Mouse (Mus musculus) ES-Bruce4 (cell line): ENCODE measurements around the gene Stoml1. TPM values are rescaled to one million over a fixed set of nuclear protein-coding genes. Genes with fewer than 3 reads are reported as not detected.

Source experiments
- H3K27ac ChIP-seq: 2 replicates; pipeline ENCODE4 v1.5.1; 2012; ENCODE audit warnings: low read length, inconsistent platforms; ENCODE audit not compliant: insufficient read depth
- H3K27me3 ChIP-seq: 2 replicates; pipeline ENCODE4 v1.6.1; 2012; ENCODE audit warnings: mild to moderate bottlenecking, low read length, inconsistent platforms; ENCODE audit not compliant: control insufficient read depth, poor library complexity, insufficient read depth, severe bottlenecking
- H3K36me3 ChIP-seq: 2 replicates; pipeline ENCODE4 v1.6.1; 2012; ENCODE audit warnings: inconsistent platforms, mild to moderate bottlenecking, low read length, moderate library complexity; ENCODE audit not compliant: control insufficient read depth, poor library complexity, insufficient read depth, severe bottlenecking
- H3K4me1 ChIP-seq: one replicate; pipeline ENCODE4 v1.8.1; 2011; ENCODE audit warnings: low read length; ENCODE audit not compliant: control insufficient read depth, insufficient read depth
- H3K4me3 ChIP-seq: 2 replicates; pipeline ENCODE4 v1.5.1; 2011; ENCODE audit warnings: low read depth, mild to moderate bottlenecking, low read length
- H3K9ac ChIP-seq: 2 replicates; pipeline ENCODE4 v1.6.1; 2012; ENCODE audit warnings: low read depth, mild to moderate bottlenecking, inconsistent platforms; ENCODE audit not compliant: poor library complexity, severe bottlenecking
- H3K9me3 ChIP-seq: replicated peaks from 2 replicates; pipeline ENCODE4 v1.6.1; 2012; ENCODE audit warnings: mild to moderate bottlenecking, low read length, inconsistent platforms; ENCODE audit not compliant: control insufficient read depth, poor library complexity, insufficient read depth, severe bottlenecking
- CTCF ChIP-seq: IDR thresholded peaks from one replicate; pipeline ENCODE4 v1.8.1; 2011; ENCODE audit warnings: low read depth, low read length
- EP300 ChIP-seq: IDR thresholded peaks from 2 replicates; pipeline ENCODE4 v1.6.1; 2011; ENCODE audit warnings: low read depth, low read length; ENCODE audit not compliant: insufficient read depth
- POLR2A ChIP-seq: IDR thresholded peaks from one replicate; pipeline ENCODE4 v1.8.1; 2011; ENCODE audit warnings: low read length; ENCODE audit not compliant: insufficient read depth
- polyA plus RNA-seq: library from polyadenylated mRNA; stranded (reverse); fragments of >200 nt; gene quantifications from 2 replicates; pipeline ENCODE4 v1.2.4, GENCODE M21; 2011; ENCODE audit warnings: low read depth; ENCODE audit not compliant: missing spikeins, insufficient read depth, insufficient read length

Gene Stoml1
- polyA plus RNA-seq = 24.6 and 26.5 TPM in 2 replicates

- Histone ChIP-seq H3K36me3 (peaks cover 8% of the 10 kb centered on the region; the same call in 1 of the 2 replicates), H3K9me3 (no peaks in the 10 kb centered on the region), H3K4me1 (peaks cover 14% of the 10 kb centered on the region), H3K27me3 (no peaks in the 10 kb centered on the region), H3K27ac (peak within 1 kb of the TSS; percentile 57), H3K4me3 (peak within 1 kb of the TSS; percentile 91), H3K9ac (peak within 1 kb of the TSS; percentile 64)
- TF ChIP-seq POLR2A (peak; percentile 44), EP300 (peak; percentile 86), CTCF (peak; percentile 88)
Observed at GRCm38 (mm10) chr9:58253033-58253804, at the start of gene Stoml1. TSS of gene Stoml1 (plus strand) at chr9:58253164.

- no peak within 1 kb of the TSS for H3K27ac ChIP-seq
- H3K9me3 ChIP-seq = no peaks in the 10 kb centered on the region
- peak within 1 kb of the TSS; percentile 43; the same call in 1 of the 2 replicates for H3K9ac ChIP-seq
- H3K36me3 ChIP-seq = no peaks in the 10 kb centered on the region
- peak within 1 kb of the TSS; percentile 62 for H3K4me3 ChIP-seq
- peaks cover 3% of the 10 kb centered on the region; the same call in 1 of the 2 replicates for H3K27me3 ChIP-seq
- H3K4me1 ChIP-seq = no peaks in the 10 kb centered on the region
- TF ChIP-seq POLR2A = no peak
- TF ChIP-seq EP300 = peak; percentile 34; the same call in 1 of the 2 replicates
- TF ChIP-seq CTCF = peak; percentile 40
Observed at GRCm38 (mm10) chr9:58203516-58204447, 49.2 kb upstream of the Stoml1 start, which contains the start of the genes Islr and Islr2. TSS of gene Islr (minus strand) at chr9:58204306. TSS of gene Islr2 (minus strand) at chr9:58204319.

- H3K9ac ChIP-seq = peak overlapping the region; percentile 43; the same call in 1 of the 2 replicates
- H3K36me3 ChIP-seq = no peaks in the 10 kb centered on the region
- TF ChIP-seq EP300 (no peak), CTCF (peak; percentile 90)
- H3K27me3 ChIP-seq = peaks cover 3% of the 10 kb centered on the region; the same call in 1 of the 2 replicates
- no peaks in the 10 kb centered on the region for H3K4me1 ChIP-seq
- no peaks in the 10 kb centered on the region for H3K9me3 ChIP-seq
- peak overlapping the region; percentile 62 for H3K4me3 ChIP-seq
- no peak overlapping the region for H3K27ac ChIP-seq
Observed at GRCm38 (mm10) chr9:58204448-58205000, 48.4 kb upstream of the Stoml1 start.

- Histone ChIP-seq H3K4me1 (no peaks in the 10 kb centered on the region), H3K27me3 (no peaks in the 10 kb centered on the region), H3K9me3 (no peaks in the 10 kb centered on the region), H3K4me3 (no peak overlapping the region), H3K9ac (no peak overlapping the region), H3K36me3 (no peaks in the 10 kb centered on the region), H3K27ac (no peak overlapping the region)
- TF ChIP-seq POLR2A (no peak), CTCF (no peak)
Observed at GRCm38 (mm10) chr9:58206013-58206412, 47.0 kb upstream of the Stoml1 start.

GRCm38 (mm10) chr9:58209462-58210303 lies 43.3 kb upstream of the Stoml1 start:
- peak; percentile 72; the same call in 1 of the 2 replicates for TF ChIP-seq EP300
- TF ChIP-seq CTCF = no peak
- H3K36me3 ChIP-seq = no peaks in the 10 kb centered on the region
- H3K9me3 ChIP-seq = no peaks in the 10 kb centered on the region
- H3K4me1 ChIP-seq = no peaks in the 10 kb centered on the region
- no peak overlapping the region for H3K4me3 ChIP-seq
- H3K27me3 ChIP-seq = no peaks in the 10 kb centered on the region
- peak overlapping the region; percentile 23 for H3K27ac ChIP-seq
- H3K9ac ChIP-seq = no peak overlapping the region
